Mouse (Mus musculus) mesoderm, embryonic 11.5 days (tissue): ENCODE data around the gene Prom1.

ENCODE experiments used
- DNase-seq: peaks from one replicate; pipeline ENCODE4 v3.0.0-alpha.2; 2012; ENCODE audit warnings: low read depth, low spot score

Gene Prom1

DNA sequence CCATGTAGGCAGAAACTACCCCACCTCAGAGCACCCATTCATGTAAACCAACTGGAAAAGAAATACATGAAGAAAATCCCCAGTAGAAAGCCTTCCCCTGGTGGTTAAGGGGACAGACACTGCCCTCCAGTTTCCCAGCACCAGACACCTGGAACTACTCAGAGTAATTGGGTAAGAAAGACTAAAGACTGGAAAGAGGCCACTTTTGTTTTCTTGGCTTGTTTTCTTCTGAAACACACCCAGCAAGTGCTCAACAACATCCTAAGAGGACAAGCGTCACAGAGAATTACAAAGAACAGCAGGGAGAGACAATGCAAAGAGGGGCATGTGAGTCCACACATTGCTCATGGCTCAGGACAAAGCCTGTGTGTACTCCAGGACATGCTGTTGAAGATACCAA, 20.7 kb downstream of the Prom1 start:
- no peak for DNase-seq

DNA sequence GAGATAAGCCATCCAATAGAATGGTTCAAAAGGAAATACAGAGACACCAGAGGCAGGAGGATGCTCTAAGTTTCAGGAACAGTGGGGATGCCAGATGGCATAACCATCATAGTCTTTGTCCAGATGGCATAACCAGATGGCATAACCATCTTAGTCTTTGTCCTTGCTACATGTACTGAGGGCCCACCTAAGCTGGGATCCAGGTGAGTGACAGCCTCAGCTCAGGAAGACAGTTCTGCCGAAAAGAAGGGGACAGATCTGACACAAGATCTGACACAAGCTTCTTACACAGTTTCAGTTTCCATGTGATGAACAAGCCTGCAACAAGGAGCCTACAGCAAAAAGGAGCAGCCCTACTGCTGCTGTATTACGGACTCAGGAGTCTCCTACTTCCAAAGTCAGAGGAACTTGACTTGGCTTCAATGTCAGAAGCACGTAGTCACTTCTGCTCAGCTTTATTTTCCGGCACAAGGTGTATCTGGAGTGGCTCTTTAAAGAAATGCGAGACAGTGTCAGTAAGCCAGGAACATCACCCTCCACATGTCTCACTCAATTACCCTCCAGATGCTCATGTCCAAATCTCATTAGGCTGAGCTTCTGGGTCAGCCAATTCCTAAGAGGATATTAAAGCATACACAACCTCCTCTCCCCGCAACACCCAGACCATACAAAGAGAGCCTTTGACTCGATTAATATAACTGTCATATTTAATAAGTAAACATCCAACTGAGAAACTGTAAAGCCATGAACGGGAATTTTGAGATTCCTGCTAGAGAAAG, 21.4 kb downstream of the Prom1 start:
- DNase-seq = no peak

DNA sequence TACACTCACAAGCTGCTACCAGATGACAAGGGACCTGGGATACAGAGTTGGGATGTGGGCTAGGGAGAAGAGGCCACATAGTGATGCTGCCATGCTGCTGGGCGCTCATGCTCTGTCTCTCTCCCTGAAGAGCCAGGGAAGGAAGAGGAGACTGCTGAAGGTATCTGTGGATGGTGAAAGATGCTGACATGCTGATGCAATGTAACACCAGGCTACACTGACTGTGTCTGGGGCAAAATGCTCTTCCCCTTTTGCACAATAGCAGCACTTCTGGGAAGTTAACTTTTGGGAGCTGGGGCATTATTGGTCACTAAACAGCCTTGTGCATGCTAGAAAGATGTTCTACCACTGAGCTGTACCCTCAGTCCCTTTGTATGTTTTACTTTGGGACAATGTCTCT, 26.4 kb downstream of the Prom1 start:
- no peak for DNase-seq

DNA sequence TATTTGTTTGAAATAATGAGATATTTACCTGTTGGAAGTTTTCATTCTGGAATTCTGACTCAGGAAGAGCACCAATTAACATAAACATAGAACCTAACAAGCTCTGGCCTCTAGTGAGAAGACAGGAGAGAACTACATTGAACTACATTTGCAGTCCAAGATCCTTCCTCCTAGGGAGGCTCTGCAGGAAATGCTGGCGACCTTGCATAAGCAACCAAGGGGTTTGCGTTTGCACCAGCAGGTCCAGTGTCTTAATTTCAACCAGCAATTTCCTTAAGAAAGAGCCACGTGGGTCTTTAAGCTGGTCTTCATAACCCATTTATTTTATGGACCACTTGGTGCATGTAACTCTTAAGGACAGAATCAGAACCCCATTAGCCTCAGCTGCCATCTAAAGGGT, 28.2 kb downstream of the Prom1 start:
- no peak for DNase-seq

DNA sequence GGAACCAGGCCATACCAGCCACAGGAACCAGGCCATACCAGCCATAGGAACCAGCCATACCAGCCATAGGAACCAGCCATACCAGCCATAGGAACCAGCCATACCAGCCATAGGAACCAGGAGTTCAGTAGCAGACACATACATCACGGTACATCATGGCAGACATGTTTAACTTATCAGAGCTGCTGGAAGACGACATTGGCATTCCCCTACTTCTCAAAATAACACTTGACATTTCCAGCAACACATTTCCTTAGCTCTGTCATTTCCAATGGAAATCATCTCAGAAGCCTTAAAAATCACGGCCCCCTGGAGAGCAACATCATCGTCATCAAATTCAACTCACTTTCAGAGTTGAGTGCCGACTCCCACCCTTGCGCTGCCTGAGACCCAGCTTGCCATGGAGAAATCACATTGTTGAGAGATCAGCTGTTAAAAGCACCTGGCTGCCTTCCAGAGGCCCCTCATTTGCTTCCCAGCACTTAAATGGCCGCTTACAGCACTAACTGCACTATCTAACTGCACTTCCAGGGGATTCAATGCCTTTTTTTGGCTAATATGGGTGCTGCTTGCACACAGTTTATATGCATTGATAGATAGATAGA, 31.2 kb downstream of the Prom1 start:
- no peak for DNase-seq

DNA sequence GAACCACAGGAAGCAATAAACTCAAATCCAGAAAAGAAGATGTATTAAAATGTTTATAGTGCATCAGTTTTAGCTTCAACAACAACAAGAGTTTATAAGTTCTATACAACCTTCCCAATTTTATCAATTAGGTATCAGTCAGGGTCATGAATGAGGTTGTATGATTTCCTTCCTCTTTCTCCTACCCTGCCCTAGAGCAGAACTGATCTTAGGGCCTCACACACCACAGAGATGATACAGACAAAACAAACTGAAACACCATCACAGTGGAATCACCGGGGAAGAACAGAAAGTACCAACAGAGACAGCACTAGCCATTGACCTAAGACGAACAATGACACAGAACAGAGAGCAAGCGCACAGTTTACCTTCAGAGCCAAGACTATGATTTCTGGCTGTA, 43.6 kb downstream of the Prom1 start:
- DNase-seq = no peak

DNA sequence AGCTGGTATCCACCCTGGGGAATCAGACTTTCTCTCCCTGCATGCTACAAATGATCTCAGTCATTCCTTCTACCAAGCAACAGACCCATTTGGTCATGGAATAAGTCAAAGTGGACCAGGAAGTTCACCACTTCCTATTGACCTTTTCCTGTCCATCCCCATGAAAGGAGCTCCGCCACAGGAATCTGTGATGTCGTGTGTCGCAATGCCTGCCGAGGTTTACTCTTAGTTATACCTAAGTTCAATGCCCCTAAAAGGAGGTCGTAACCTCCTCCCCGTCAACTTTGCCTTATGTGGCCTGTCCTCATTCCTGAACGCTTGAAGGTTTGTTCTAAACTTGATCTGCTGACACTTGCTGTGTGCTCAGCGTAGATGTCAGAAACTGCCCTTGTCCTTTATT, 51.6 kb downstream of the Prom1 start:
- DNase-seq = no peak

DNA sequence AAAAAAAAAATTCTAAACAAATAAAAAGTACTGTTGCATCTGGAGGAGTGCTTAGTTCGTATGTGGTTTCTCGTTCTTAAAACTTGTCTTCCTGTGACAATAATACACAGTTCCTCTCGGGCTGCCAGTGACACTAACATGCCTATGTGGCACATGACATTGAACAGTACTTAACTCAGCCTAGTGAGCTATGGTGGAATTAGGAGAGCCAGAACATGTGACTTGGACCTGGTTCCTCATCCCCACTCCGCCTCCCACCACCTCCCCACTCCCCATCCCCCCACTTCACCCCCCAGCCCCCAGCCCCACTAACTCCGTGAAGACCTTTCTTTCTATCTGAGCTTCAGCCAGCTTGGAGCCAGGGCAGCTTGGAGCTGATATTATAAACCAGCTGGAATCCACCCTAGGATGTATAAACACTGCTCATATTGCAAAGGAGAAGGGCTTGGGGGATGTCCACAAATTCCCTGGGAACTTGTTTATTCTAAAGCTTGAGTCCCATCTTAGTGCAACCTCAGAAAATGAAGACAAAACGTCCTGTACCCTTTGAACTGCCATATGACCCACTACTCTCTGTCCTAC, 52.3 kb downstream of the Prom1 start:
- DNase-seq = no peak

DNA sequence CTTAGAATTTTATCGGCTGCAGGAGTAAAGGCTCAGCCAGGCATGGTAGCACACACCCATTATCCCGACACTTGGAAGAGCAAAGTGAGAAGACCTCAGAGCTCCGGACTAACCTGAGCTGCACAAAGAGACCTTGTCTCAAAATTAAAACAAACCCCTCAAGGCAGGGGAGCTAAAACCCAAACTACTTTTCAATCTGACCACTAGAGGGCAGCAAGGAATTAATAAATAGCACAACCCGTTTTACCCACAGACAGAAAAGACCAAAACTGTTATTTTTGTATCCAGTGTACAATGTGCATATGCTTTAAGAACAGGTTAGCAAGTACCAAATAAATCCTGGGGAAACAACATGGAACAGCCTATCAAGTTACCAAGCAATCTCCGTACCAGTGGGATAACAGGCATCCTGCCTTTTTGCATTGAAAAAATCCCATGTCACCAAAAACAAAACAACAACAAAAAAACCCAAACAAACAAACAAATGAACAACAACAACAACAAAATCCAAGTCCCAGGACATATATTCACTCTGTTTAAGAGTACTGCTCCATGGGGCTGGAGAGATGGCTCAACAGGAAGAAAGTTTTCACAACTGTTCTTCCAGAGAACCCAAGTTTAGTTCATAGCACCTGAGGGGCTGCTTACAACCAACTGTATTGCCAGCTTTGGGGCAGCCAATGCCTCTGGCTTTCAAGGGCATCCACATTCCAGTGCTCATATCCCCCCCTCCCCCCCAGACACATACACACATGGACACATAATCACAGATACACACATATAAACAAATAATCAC, 53.1 kb downstream of the Prom1 start:
- DNase-seq = peak; percentile 69

DNA sequence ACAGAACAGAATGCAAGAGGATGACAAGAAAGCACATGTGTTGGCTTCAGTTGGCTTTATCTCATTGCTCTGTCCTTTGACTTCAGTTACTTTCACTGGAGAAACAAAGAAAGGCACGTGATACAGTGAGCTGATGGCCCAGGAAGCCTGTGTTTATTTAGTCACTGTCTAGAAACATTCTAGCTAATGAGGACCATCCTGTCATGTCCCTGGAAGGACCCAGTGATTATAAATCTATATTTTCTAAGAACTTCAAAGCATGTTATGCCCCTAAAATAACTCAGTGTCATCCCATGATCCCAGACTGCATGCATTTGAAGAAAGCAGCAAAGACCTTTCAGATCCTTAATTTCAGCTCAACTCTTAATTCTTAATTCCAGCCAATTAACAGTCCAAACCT, 60.1 kb downstream of the Prom1 start:
- no peak for DNase-seq

DNA sequence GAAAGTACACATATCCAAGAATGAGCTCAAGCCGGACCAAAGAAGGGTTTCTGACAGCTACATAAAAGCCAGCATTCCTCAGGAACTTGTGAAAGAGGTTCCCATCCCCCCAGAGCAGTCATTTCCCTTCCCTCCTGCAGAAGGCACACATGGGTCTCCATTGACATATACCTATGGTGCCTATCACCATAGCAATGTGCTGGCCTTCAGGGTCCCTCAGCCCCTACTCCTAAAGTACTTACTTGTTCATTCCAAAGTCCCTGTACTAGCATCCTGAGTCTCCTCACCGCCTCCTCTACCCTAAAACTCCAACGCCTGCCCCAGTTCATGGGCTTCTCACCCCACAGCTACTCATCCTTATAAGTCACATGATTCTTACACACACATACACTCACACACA, 60.8 kb downstream of the Prom1 start:
- no peak for DNase-seq

DNA sequence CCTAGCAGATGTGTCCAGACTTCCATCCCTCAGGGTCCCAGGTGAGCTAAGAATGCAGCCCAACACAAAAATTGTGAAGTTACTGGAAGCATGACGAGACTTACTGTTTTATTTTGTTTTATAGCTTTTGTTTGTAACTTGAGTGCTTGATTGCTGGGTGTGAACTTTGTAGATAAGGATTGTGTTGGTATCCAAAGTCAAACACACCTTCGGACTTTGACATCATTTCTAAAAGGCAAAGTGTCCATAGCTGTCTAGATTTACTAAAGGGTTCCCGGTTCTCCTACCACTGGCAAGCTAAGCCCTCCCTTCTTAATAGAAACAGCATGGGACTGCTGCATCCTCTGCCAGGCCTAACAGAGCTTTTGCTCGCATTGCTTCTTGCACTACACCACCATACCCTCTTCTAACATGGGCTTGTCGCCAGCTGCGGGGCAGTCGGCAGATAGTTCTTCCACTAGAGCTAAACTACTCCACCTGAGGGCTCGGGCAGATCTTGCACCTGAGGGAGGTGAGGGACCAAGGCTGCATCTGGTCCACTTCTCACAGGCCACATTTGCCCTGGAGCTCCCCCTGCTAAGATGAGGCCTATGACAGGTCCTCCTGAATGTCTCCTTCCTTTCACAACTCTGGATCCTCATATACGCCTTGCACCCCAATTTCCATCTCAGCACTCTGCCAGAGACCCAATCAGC, 103.4 kb downstream of the Prom1 start:
- no peak for DNase-seq

DNA sequence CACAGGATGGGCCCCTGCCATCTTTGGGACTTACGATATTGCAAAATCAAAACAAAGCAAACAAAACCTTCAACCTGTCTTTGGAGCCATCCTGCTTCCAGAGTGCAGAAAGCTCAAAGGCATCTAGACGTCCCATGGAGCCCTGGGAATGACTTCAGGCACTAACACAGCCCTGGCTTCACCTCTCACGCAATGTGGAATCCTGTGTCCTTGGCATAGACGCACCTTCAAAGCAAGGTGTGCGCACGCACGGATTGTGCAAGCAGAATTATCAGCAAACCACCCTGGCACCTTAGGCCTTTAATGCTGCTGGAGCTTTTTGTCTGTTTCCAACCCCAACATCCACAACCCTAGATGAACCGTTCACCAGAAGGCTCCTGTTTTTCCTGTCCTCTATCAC, 104.2 kb downstream of the Prom1 start:
- no peak for DNase-seq

DNA sequence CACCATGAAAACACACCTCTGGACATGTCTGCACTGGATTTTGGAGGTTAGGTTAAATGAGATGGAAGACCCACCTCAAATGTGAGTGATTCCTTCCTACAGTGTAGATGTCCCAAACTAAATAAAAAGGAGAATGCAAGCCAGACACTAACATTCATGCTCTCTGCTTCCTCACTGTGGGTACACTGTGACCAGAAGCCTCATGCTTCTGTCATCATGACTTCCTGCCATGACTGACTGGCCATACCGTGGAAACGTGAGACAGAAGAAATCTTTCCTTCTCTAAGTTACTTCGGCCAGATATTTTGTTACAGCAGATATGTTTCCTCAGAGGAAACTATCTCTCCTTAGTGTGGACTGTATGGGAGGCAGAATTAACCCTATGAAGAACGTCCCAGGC, 105.7 kb downstream of the Prom1 start:
- DNase-seq = no peak

DNA sequence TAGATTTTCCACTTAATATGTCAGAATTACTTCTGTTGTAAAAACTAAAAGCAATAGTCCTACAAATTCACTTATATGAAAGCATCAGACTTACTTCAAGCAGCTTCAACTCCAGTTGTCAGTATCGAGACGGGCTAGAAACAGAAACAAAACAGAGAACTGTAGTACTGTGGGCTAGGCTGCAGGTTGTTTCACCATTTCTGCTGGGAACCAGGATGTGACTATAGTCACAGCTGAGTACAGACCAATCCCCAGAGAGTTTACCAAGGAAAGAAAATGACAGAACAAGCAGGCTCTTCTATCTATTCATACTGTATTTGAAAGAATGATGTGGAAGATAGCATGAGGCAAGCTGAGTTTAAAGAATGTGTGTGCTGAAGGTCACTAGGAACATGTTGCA, 106.9 kb downstream of the Prom1 start:
- no peak for DNase-seq

DNA sequence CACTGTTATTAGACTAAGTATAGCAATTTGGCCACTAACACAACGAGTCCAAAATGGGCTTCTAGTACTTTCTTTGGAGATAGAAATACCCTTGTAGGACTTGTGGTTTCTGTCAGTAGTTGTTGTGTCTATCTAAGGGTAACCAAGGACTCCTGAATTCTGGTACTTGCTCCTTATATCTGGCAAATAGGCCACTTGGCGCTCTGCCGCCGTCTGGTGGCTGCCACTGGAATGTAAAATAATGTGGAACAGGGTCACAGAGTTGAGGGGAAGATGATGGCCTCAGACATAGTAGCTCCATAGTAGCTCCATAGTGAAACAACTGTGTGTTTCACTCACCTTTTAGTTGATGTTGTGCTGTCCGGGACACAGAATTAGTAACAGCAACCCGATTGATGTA, 111.5 kb downstream of the Prom1 start:
- peak; percentile 51 for DNase-seq

DNA sequence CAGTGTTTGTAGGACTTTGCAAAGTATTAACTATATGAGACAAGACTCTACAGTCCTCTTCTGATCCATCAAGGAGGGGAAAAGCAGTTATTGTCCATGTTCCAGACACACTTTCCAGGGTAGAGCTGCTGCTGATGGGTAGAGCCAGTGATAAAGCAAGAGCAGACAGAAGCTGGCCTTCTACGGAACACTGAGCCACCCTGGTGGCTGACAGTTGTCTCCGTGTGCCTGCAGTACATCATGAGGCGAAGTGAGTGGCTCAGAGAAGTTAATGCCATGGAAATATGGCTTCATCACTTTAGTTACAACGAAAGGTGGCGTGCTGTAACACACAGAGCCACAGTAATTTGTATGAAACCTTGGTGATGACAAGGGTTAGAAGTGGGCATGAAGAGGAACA, 112.8 kb downstream of the Prom1 start:
- no peak for DNase-seq

DNA sequence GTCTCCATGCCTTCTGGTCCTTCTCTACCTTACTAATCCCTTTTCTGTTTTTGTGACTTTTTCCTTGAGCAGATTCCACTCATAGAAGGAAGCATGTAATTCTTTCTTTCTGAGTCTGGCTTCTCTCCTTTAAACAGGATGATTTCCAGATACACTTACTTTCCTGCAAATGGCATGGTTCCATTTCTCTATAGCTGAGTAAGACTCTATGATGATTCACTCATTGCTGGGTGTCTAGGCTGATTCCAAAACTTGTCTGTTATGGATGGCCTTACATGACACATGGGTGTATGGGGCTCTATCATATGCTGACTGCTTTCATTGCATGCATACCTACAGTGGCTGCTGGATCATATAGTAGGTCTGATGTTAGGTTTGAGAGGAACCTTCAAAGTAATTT, 115.6 kb downstream of the Prom1 start:
- DNase-seq = no peak

DNA sequence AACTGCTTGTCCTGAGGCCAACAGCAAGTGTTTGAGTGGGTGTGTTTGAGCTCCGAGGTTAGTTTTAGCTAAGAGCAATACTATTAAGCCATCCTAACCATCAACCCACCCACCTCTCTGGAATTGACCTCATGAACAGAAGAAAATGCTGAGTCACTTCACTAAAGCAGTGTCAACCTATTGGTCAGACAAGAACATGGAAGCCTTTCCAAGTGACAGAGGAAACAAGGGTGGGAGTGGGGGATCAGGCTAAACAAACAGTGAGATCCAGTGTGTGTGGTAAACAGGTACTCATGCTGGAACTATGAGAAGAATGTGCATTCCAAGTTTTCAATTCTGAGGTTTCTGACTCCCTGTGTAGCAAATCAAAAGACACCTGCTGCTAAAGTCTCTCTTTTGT, 118.9 kb downstream of the Prom1 start:
- peak; percentile 19 for DNase-seq

DNA sequence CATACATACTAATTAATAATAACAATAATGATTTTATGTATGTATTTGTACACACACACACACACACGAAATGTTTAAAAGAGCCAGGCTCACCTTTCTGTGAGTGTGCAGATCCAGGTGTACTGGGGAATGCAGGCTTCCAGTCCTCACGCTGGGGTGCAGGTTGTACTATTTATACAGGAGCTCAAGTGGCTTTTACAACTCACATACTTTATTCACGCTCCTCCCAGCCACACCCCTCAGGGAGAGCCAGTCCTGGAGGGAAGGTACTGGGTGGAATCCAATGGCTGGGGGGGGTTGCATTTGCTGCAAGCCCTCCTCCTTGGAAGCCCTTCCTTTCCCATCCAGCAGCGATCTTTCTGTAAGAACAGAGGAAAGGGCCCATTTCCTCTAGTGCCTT, 120.2 kb downstream of the Prom1 start, which contains the start of gene Fgfbp1:
TSS of gene Fgfbp1 (minus strand) at position 160 of the 400 bp plus-strand sequence.
- no peak for DNase-seq

DNA sequence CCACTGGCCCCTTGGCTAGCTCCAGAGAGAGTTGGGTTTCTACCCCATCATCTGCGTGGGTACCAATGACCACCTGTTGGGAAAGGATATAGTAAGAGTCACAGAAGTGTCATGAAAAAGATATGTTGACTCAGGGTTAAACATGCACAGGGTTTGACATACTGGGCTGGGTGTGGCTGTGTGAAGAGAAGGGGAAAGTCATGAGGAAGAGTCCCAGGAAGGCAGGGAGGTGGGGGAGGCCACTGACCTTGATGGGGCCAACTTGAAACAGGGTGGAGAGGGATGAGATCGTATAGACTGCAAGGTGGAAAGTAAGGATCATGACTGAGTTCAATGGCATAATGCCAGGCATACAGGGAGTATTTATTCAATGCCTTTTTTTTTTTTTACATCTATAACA, 121.4 kb downstream of the Prom1 start:
- no peak for DNase-seq
